ENCODE assay signal across 21 mouse cellular contexts in genomic region chr10:20152131-20152530, GRCm38 (mm10). TPM values are rescaled to one million over a fixed set of nuclear protein-coding genes. Genes with fewer than 3 reads are reported as not detected.
A peak's percentile ranks its signal among the peaks of the same experiment; 100 is the strongest.
DNase-seq lines count a peak whose midpoint lies in the region; TF ChIP-seq lines count a peak whose summit lies in the region.
"Had no signal": no experiment of that assay in that cellular context is flagged by ENCODE, and none has a peak within 500 bp of the region (broad histone marks: within the 10 kb centered on the region; RNA-seq: fewer than 3 reads in every experiment).

No protein-coding gene starts in this region.

- intact Hi-C loops in gastrocnemius, adult 2 months (cut with DNase I), result no loop called here
- intact Hi-C loops in left cerebral cortex, adult 2 months (cut with DNase I), result no loop called here

- H3K27ac ChIP-seq in gastrocnemius, adult 2 months, result no peak overlapping the region
- H3K27ac ChIP-seq in left cerebral cortex, adult 2 months, result no peak overlapping the region
- H3K27ac ChIP-seq in MEL (ENCODE audit: control insufficient read depth, low read depth, low read length), result no peak overlapping the region
- H3K27ac ChIP-seq: embryonic facial prominence, embryonic 12.5 days; heart, embryonic 13.5 days; limb, embryonic 12.5 days; liver, embryonic 13.5 days had no signal

- no peak overlapping the region for H3K4me3 ChIP-seq in gastrocnemius, adult 2 months
- no peak overlapping the region for H3K4me3 ChIP-seq in left cerebral cortex, adult 2 months
- no peak overlapping the region for H3K4me3 ChIP-seq in MEL (ENCODE audit: control insufficient read depth in 1 of 2, insufficient read depth in 1 of 2, low read depth in 2 of 2, low read length in 2 of 2)
- H3K4me3 ChIP-seq: embryonic facial prominence, embryonic 12.5 days; erythroblast, embryonic 14.5 days; heart, embryonic 13.5 days; limb, embryonic 12.5 days; liver, embryonic 13.5 days had no signal

- TF ChIP-seq EP300 in MEL (IDR thresholded peaks at IDR 0.05; ENCODE audit: low read depth in 1 of 2, low read length in 2 of 2), result no peak

- TF ChIP-seq POLR2A in MEL (IDR thresholded peaks at IDR 0.05; ENCODE audit: control insufficient read depth in 1 of 2, insufficient read depth in 1 of 2, low read depth in 1 of 2, low read length in 2 of 2, poor library complexity in 1 of 2), result no peak

- peaks cover 2 to 5% of the 10 kb centered on the region in 2 experiments; a peak in 3 of 4 replicates for H3K27me3 ChIP-seq in MEL (ENCODE audit: control insufficient read depth in 1 of 2, insufficient read depth in 2 of 2, low read length in 2 of 2)

- peak; percentile 44 for TF ChIP-seq CTCF in gastrocnemius, adult 2 months (IDR thresholded peaks at IDR 0.05)
- peak; percentile 52 for TF ChIP-seq CTCF in left cerebral cortex, adult 2 months (IDR thresholded peaks at IDR 0.05)
- peak in 1 of 3 experiments; percentile 13; a peak in 1 of 6 replicates for TF ChIP-seq CTCF in MEL (IDR thresholded peaks at IDR 0.05 in 2 of 3, conservative IDR thresholded peaks at IDR 0.05 in 1 of 3; ENCODE audit: control insufficient read depth in 1 of 3, insufficient read depth in 1 of 3, low read depth in 2 of 3, low read length in 3 of 3, poor library complexity in 1 of 3, severe bottlenecking in 1 of 3)

- no peak overlapping the region for H3K9ac ChIP-seq in MEL (ENCODE audit: control insufficient read depth, low read depth, low read length, poor library complexity, severe bottlenecking)
- H3K9ac ChIP-seq: embryonic facial prominence, embryonic 12.5 days; heart, embryonic 13.5 days; limb, embryonic 12.5 days; liver, embryonic 13.5 days had no signal

- H3K36me3 ChIP-seq in MEL (ENCODE audit: control insufficient read depth in 1 of 2, insufficient read depth in 2 of 2, low read length in 2 of 2), result peaks cover 0 to 2% of the 10 kb centered on the region in 2 experiments; a peak in 2 of 4 replicates
- H3K36me3 ChIP-seq: embryonic facial prominence, embryonic 12.5 days; heart, embryonic 13.5 days; limb, embryonic 12.5 days; liver, embryonic 13.5 days had no signal

- H3K4me1 ChIP-seq in MEL (ENCODE audit: control insufficient read depth in 1 of 2, insufficient read depth in 2 of 2, low read length in 2 of 2), result peaks cover 0 to 6% of the 10 kb centered on the region in 2 experiments; a peak in 1 of 4 replicates
- H3K4me1 ChIP-seq: embryonic facial prominence, embryonic 12.5 days had no signal

- no peaks in the 10 kb centered on the region for H3K9me3 ChIP-seq in MEL (replicated peaks; ENCODE audit: insufficient read depth, low read length)
- H3K9me3 ChIP-seq: embryonic facial prominence, embryonic 12.5 days; heart, embryonic 13.5 days; limb, embryonic 12.5 days; liver, embryonic 13.5 days had no signal

- DNase-seq in gastrocnemius, adult 2 months, result no peak
- no peak for DNase-seq in gastrocnemius, postnatal 25 days
- no peak for DNase-seq in left cerebral cortex, adult 2 months (ENCODE audit: extremely low spot score in 1 of 2, low spot score in 2 of 2)
- DNase-seq in left cerebral cortex, adult 11 months (ENCODE audit: low spot score), result no peak
- DNase-seq in 3T3-L1 (ENCODE audit: low read depth, low spot score), result peak; percentile 22
- DNase-seq in MEL (ENCODE audit: low read depth, low spot score), result no peak
- DNase-seq in c-Kit-positive CD71-positive TER-119-positive erythroid progenitor cells, embryonic 14.5 days (ENCODE audit: low spot score), result no peak
- DNase-seq in embryo, embryonic 10 days (ENCODE audit: low spot score), result no peak
- DNase-seq: adrenal gland, postnatal 36 days; cerebellum, adult 9-10 months; heart, adult 11 months; kidney, adult 2 months; kidney, postnatal 25 days; layer of hippocampus, adult 9-11 months; liver, embryonic 13.5 days; lung, postnatal 10 days; thymus, postnatal 36 days had no signal

- TF ChIP-seq RAD21 in MEL (IDR thresholded peaks at IDR 0.05; ENCODE audit: low read depth, low read length), result peak; percentile 22

- H3K79me2 ChIP-seq in MEL (ENCODE audit: control insufficient read depth, insufficient read depth, low read length, poor library complexity), result no peaks in the 10 kb centered on the region

TF ChIP-seq in MEL, 35 proteins besides CTCF, POLR2A, EP300 and RAD21:
- no peak for TF ChIP-seq POLR2AphosphoS2 (IDR thresholded peaks at IDR 0.05; ENCODE audit: low read length)
- TF ChIP-seq E2F4 (IDR thresholded peaks at IDR 0.05; ENCODE audit: borderline replicate concordance, low read depth, low read length), result no peak
- no peak for TF ChIP-seq ZMIZ1 (IDR thresholded peaks at IDR 0.05; ENCODE audit: low read depth, low read length)
- no peak for TF ChIP-seq ZKSCAN1 (IDR thresholded peaks at IDR 0.05; ENCODE audit: low read depth, low read length)
- TF ChIP-seq SMC3 (IDR thresholded peaks at IDR 0.05; ENCODE audit: low read depth, low read length), result no peak
- TF ChIP-seq ETS1 (IDR thresholded peaks at IDR 0.05; ENCODE audit: low read depth, low read length), result no peak
- no peak for TF ChIP-seq RCOR1 (IDR thresholded peaks at IDR 0.05; ENCODE audit: low read depth, low read length)
- no peak for TF ChIP-seq UBTF (IDR thresholded peaks at IDR 0.05; ENCODE audit: borderline replicate concordance, insufficient read depth, low read depth, low read length)
- no peak for TF ChIP-seq CHD1 (IDR thresholded peaks at IDR 0.05; ENCODE audit: low read depth, low read length)

RNA-seq across cellular contexts. Expression of gene Map7, which starts 3.9 kb away (rescaled TPM):
- total RNA-seq in gastrocnemius, adult 2 months (2021), result 1 to 10 TPM; 3.9 to 4.9 TPM
- 1 to 10 TPM; 2.3 to 3.7 TPM for total RNA-seq in gastrocnemius, postnatal 25 days (2021)
- total RNA-seq in left cerebral cortex, adult 2 months (2021), result 100 to 1,000 TPM; 102 to 118 TPM
- total RNA-seq in MEL (2012; rRNA removed), result 2.7 and 3.1 TPM in 2 replicates
- 1 to 10 TPM in 1 of 2 experiments, not detected in 1; 9.5 TPM for polyA plus RNA-seq in MEL (2012; ENCODE audit: insufficient read depth in 1 of 2, insufficient read length in 2 of 2, low read depth in 1 of 2, low replicate concordance in 2 of 2, missing spikeins in 1 of 2)

Comparison
In these comparisons a context has a peak if more than half of its experiments do, and no peak if none do; other contexts are left out.
1. RNA of gene Map7, which starts 3.9 kb away (total RNA-seq): 102 to 118 TPM in left cerebral cortex, adult 2 months; 3.9 to 4.9 TPM in gastrocnemius, adult 2 months, 2.3 to 3.7 TPM in gastrocnemius, postnatal 25 days and 2.7 to 3.1 TPM in MEL; every median in the first group is over 10 times any median in the second.